Mouse (Mus musculus) lung, postnatal 10 days (tissue): ENCODE measurements at regions not wholly inside any gene's neighbourhood (a gene's known extent, or its start where the extent isn't known, plus 50 kb on each side); places are given as distances from the start of the nearest gene placed in this dataset.
"Not testable (repeated sequence)": the region's sequence is repeated elsewhere in the genome, so short reads cannot be mapped to it uniquely, and the experiment has no call there.

Experiments used
- DNase-seq: peaks from one replicate; pipeline ENCODE4 v3.0.0; 2021

- DNase-seq = no peak
Observed at GRCm38 (mm10) chr6:31810602-31811512, 239.2 kb upstream of the 1700012A03Rik start.

GRCm38 (mm10) chr6:31804468-31804867, 240.7 kb upstream of the Podxl start:
- DNase-seq = not testable (repeated sequence)

DNA sequence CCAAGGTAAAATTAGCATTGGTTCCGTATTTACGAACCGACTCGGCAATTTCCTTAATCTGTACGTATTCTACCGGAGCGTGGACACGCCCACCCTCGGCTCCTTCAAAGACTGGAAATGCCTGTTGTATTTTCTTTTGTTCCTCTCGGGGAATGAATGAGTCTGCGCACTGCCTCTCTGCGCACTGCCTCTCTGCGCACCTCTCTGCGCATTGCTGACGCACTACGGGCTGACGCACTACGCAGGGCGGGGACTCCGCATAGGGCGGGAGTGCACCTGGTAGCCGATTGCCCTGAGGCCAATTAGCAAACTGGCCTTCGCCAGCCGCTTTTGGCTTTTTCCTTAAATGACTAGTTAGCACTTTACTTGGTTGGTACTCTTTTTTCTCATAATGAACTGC, 239.4 kb upstream of the Podxl start:
- DNase-seq = not testable (repeated sequence)

- DNase-seq = no peak
Observed at GRCm38 (mm10) chr6:31791547-31791946, 227.8 kb upstream of the Podxl start.

GRCm38 (mm10) chr6:31790906-31791305, 227.1 kb upstream of the Podxl start:
- DNase-seq = no peak

GRCm38 (mm10) chr6:31776841-31777240, 213.1 kb upstream of the Podxl start:
- no peak for DNase-seq

DNA sequence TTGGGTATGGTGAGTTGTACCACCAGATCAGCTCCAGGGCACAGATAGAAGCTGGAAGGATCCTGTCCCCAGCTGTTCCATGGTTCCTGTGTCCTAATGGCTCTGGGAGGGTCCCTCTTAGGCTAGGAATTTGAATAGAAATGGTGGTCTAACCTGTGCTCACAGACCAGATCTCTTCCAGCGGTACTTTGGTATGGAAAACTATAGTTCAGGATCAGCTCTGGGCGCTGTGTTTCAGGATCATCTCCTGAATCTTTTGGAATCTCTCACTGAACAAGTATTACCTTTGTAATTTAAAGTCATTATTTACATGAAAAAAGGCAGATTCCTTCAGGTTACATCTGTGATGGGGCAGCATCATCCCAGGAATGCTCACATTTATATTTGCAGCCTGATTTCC, 208.1 kb upstream of the Podxl start:
- no peak for DNase-seq

DNA sequence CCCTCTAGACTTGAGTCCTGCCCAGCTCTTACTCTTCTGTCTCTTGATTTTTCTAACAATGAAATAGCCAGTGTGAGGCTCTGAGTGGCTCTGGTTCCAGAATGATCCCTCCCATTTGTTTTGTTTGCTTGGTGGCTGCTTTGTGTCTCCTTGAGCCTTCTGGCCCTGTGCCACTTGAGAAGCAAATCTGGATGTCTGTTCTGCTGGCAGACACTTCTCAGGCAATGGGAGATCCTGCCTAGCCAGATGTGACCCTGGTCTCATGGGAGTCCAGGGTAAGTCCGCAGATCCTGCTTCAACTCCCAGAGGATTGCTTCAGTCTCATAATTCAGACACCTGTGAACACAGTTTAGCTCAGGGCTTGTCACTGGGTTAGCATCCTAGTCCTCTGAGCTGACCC, 181.8 kb upstream of the Podxl start:
- DNase-seq = no peak

GRCm38 (mm10) chr6:31731391-31731790, 167.6 kb upstream of the Podxl start:
- no peak for DNase-seq

GRCm38 (mm10) chr6:31719614-31720013, 155.8 kb upstream of the Podxl start:
- no peak for DNase-seq

- no peak for DNase-seq
Observed at GRCm38 (mm10) chr6:31718843-31719242, 155.1 kb upstream of the Podxl start.

- DNase-seq = peak; percentile 66
Observed at GRCm38 (mm10) chr6:31717531-31717930, 153.8 kb upstream of the Podxl start.

DNA sequence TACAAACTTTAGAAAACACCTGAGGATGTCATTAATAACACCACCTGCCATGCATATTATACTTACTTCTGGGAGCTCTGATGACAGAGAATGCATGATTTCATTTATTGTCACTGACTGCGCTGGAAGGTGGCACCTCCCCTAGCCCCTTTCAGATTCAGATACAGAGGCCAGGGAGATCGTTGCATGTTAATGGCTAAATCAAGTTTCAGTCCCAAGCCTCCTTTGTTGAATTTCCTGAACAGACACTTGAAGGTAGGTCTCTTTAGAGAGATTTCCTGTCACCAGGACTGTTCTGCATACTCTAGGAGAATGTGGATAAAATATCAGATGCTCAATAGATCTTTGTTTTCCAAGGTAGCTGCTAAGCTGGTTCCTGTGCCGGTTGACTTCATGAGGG, 143.5 kb upstream of the Podxl start:
- no peak for DNase-seq

DNA sequence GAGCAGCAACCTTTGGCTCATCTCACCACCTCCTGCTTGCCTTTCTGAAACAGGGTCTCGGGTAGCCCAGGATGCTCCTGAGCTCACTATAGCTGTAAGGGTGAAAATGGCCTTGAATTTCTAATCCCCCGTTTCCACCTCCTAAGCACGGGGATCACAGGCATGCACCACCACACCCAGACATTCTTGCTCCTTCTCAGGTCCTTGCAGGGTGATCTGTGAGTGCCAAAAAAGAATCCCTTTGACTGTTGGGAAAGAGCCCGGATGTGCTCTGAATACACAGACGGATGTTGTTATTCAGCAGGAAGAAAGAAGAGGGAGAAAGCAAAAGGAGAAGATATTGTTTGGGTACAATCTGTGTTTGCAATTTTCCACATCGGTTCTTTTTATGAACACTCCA, 140.4 kb upstream of the Podxl start:
- no peak for DNase-seq

- DNase-seq = no peak
Observed at GRCm38 (mm10) chr6:31702931-31703330, 139.2 kb upstream of the Podxl start.

GRCm38 (mm10) chr6:31695885-31696284, 132.1 kb upstream of the Podxl start:
- DNase-seq = no peak

DNA sequence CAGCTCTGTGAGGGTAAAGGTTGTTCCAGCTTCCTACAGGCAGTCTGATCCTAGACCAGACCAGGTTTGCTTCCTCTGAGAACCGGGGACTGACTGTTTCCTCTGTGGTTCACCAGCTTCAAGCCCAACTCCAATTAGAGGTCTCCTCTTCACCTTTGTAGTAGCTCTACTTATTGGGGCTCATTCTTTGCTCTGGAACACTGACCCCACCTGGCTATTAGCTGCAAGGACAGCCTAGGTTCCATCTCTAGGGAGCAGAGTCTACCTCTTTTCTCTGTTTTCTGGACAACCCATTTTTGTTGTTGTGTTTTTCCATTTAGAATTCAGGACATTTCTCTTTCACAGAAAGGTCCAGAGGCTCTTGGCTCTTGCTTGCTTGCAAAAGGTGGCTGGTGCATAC, 129.3 kb upstream of the Podxl start:
- no peak for DNase-seq

- no peak for DNase-seq
Observed at GRCm38 (mm10) chr6:31692024-31692423, 128.2 kb upstream of the Podxl start.

- DNase-seq = no peak
Observed at GRCm38 (mm10) chr6:31680101-31680500, 116.3 kb upstream of the Podxl start.

- DNase-seq = no peak
Observed at GRCm38 (mm10) chr6:31665671-31666486, 102.1 kb upstream of the Podxl start.

DNA sequence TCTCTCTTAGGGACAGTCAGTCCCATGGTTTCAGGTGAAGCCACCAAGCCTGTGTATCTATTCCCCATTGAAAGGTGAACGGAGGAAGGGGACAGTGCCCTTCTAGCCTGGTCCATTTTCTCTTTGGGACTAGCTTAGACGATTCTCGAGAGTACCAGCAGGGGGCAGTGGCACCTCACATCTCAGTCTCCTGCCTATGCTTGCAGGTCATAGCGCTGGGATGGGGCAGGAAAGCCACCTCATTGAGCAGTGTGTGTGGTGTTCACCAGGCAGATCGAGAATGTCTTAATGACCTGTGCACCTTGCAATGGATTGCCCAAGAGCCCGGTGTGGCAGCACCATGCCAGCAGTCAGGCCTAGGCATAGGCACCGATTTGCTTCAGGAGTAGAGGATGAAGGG, 100.7 kb upstream of the Podxl start:
- DNase-seq = peak; percentile 78

- peak; percentile 82 for DNase-seq
Observed at GRCm38 (mm10) chr6:31660778-31661177, 97.0 kb upstream of the Podxl start.

GRCm38 (mm10) chr6:31659901-31660300, 96.1 kb upstream of the Podxl start:
- DNase-seq = no peak
